Mouse (Mus musculus): ENCODE results near the gene Smpd2. TPM values are rescaled to one million over a fixed set of nuclear protein-coding genes. Genes with fewer than 3 reads are reported as not detected.

Gene Smpd2
- polyA plus RNA-seq, 1 experiment from 2014 or later: 9.8 TPM

DNA sequence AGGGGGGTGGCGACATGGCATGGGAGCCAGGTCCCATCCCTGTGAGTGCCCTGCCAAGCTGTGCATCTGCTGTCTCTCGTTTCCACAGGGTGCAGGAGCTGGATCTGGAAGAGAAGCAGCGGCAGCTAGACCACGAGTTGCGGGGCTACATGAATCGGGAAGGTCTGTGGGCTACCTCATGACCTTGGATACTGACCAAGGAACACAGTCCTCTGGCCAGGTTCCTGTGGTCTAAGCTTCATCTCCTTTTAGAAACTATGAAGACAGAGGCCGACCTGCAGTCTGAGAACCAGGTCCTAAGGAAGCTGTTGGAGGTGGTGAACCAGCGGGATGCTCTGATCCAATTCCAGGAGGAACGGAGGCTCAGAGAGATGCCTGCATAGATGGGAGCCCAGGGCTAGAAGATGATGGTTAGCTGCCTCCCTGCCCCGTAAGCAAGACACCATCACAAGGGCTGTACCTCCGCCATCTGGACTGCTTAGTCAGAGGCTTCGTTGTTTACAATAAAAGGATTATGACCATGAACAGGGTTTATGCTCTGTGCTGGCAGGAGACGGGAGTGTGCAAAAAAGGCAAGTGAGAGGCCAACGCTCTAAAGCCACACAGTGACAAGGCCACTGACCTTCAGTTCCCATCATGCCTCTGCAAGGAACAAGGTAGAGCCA, 3.5 kb downstream of the Smpd2 start:
- 72% methylated on average over 14 of the region's 14 CpGs for WGBS (ENCODE audit: insufficient replicate concordance)
- Histone ChIP-seq H3K9ac (no peak overlapping the region), H3K4me3 (replicated peaks) (no peak overlapping the region), H3K4me2 (no peak overlapping the region), H3K9me3 (replicated peaks) (no peaks in the 10 kb centered on the region), H3K4me1 (replicated peaks) (peaks cover 28% of the 10 kb centered on the region), H3K27me3 (peaks cover 12% of the 10 kb centered on the region), H3K36me3 (peaks cover 38% of the 10 kb centered on the region), H3K27ac (no peak overlapping the region)
- ATAC-seq (ENCODE audit: low read depth) (no peak), DNase-seq (no peak)

DNA sequence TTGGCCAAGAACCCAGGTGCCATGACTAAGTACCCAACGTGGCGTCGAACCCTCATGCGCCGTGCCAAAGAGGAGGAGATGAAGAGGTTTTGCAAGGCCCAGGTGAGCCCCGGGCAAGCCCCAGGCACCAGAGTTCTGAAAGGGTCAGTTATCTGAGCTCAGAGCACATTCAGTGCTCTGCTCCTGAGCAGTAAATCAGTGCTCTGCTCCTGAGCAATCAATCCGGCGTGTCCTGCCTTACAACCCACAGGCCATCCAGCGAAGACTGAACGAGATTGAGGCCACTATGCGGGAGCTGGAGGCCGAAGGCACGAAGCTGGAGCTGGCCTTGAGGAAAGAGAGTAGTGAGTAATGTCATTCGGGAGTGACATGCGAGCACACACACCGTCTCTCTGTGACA, 4.4 kb downstream of the Smpd2 start:
- no peak overlapping the region for H3K9ac ChIP-seq
- WGBS (ENCODE audit: insufficient replicate concordance): 82% methylated on average over 16 of the region's 16 CpGs
- DNase-seq (no peak), ATAC-seq (ENCODE audit: low read depth) (no peak)
- H3K4me2 ChIP-seq: no peak overlapping the region
- H3K4me3 ChIP-seq (replicated peaks): no peak overlapping the region
- no peak overlapping the region for H3K27ac ChIP-seq
- no peaks in the 10 kb centered on the region for H3K9me3 ChIP-seq (replicated peaks)
- H3K27me3 ChIP-seq: peaks cover 12% of the 10 kb centered on the region
- H3K4me1 ChIP-seq (replicated peaks): peaks cover 36% of the 10 kb centered on the region
- peaks cover 38% of the 10 kb centered on the region for H3K36me3 ChIP-seq

DNA sequence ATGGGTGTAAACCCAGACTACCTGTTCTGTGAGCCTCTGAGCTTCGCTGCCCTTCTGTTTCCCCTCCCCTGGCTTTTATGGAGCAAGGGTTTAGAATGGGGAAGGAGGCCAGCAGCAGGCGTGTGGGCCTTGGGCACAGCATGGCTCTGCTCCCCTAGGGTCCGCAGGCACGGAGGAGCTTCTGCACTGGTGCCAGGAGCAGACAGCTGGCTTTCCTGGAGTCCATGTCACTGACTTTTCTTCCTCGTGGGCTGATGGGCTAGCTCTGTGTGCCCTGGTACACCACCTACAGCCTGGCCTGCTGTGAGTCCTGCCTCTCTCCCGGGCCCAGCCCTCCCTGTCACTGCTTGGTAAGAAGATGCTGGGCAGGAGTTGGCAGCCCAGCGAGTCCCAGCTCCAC, 7.7 kb downstream of the Smpd2 start:
- WGBS (ENCODE audit: insufficient replicate concordance): 75% methylated on average over 7 of the region's 7 CpGs
- no peak overlapping the region for H3K9ac ChIP-seq
- no peak overlapping the region for H3K4me2 ChIP-seq
- H3K4me1 ChIP-seq (replicated peaks): peaks cover 35% of the 10 kb centered on the region
- ATAC-seq (ENCODE audit: low read depth) (no peak), DNase-seq (no peak)
- H3K27ac ChIP-seq: no peak overlapping the region
- no peaks in the 10 kb centered on the region for H3K27me3 ChIP-seq
- H3K9me3 ChIP-seq (replicated peaks): no peaks in the 10 kb centered on the region
- H3K36me3 ChIP-seq: peaks cover 34% of the 10 kb centered on the region
- no peak overlapping the region for H3K4me3 ChIP-seq (replicated peaks)

DNA sequence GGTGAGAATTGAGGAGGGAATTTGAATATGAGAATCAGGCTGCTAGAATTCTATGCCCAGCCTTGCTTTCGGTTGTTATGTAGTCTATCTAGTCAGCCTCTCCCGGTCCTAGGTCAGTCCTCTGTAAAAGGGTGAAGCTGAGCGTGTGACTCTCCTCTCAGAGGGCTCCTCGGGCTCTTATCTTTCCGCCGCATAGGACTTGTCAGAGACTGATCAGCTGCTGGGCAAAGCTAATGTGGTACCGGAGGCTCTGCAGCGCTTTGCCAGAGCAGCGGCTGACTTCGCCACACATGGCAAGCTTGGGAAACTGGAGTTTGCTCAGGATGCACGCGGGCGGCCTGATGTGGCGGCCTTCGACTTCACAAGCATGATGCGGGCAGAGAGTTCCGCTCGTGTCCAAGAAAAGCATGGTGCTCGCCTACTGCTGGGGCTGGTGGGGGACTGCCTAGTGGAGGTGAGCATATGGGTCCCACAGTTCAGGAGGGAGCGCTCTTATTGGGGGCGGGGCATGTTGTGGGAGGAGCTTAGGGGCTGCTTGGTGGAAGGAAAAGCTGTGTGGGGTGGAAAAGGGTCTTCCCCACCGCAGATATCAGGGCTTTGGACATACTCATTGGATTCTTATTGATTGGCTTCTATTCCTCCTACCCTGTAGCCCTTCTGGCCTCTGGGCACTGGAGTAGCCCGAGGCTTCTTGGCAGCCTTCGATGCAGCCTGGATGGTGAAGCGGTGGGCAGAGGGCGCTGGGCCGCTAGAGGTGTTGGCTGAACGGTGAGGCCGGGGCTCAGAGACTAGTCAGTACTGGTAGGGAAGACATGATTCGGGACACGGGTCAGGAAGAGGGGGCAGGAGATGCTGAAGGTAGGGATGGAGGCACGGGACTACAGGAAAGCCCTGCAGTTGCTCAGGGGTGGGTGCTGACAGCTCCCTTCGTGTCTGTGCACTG, 9.0 kb downstream of the Smpd2 start:
- Histone ChIP-seq H3K27ac (peak overlapping the region; percentile 13; the same call in 1 of the 2 replicates), H3K4me3 (replicated peaks) (peak overlapping the region; percentile 13), H3K4me1 (replicated peaks) (peaks cover 48% of the 10 kb centered on the region), H3K27me3 (0 out of 2 replicates have a peak, but pooled peaks cover 5% of the 10 kb centered on the region), H3K9me3 (replicated peaks) (no peaks in the 10 kb centered on the region), H3K4me2 (peak overlapping the region; percentile 49), H3K36me3 (peaks cover 21% of the 10 kb centered on the region), H3K9ac (peak overlapping the region; percentile 13; the same call in 1 of the 2 replicates)
- 45% methylated on average over 33 of the region's 33 CpGs for WGBS (ENCODE audit: insufficient replicate concordance)
- DNase-seq: peak; percentile 55
- peak; percentile 71 for ATAC-seq (ENCODE audit: low read depth)

DNA sequence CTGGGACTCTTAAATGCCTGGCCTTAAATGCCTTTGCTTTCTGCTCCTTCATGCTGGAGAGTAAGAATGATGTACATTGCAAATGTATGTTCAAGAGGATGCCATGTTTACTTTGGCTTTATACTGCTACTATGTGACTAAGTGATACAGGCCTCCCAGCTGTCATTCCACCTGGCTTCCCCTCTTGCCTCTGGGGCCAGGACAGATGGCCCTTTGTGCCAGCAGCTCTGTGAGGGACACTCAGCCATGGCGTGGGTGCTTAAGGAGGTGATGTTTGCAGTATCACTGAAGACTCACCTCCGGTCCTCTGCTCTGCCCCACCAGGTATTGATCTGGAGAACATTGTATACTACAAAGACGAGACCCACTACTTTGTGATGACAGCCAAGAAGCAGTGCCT, 10.2 kb downstream of the Smpd2 start:
- H3K4me1 ChIP-seq (replicated peaks): peaks cover 60% of the 10 kb centered on the region

DNA sequence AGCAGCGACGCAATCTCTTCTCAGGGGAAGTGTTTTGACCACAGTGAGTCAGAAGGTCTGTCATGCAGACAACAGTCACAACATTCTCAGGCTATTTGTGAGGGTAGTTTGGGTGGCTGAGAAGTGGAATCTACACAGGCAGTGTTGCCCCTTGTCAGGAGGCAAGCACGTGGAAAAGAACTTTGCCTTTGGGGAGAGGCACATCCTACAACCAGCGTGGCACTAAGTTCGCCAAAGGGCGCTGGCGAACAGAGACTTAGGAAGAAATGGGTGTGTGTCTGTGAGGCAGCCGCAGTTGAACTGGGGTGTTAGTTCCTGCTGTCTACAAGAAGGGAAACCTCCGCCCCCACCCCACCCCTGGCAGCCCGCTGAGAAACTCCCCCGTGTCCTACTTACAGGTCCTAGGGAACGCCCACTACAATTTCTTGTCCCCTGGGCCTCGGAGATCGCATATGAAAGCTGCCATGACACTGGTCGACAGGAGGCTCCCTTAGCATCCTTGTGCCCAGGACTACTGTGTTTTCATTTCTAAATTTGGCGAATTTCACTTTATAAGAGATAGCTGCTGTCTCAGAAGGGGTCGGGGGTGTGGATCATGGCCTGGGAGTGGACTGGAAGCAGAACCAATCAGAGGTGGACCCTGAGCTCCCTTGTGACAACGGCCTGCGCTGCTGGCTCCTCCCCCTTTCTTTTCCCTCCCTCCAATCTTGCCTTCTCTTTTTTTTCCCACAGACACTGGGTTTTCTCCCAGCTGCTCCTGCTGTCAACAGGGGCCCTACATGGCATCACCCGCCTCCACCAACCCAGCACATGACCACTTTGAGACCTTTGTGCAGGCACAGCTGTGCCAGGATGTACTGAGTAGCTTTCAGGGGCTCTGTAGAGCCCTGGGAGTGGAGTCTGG, 12.6 kb downstream of the Smpd2 start:
- H3K27me3 ChIP-seq: 0 out of 2 replicates have a peak, but pooled peaks cover 5% of the 10 kb centered on the region
- DNase-seq (peak; percentile 51), ATAC-seq (ENCODE audit: low read depth) (peak; percentile 45)
- H3K27ac ChIP-seq: peak overlapping the region; percentile 84; the same call in 1 of the 2 replicates
- no peaks in the 10 kb centered on the region for H3K9me3 ChIP-seq (replicated peaks)
- H3K4me1 ChIP-seq (replicated peaks): peaks cover 85% of the 10 kb centered on the region
- 4% methylated on average over 20 of the region's 20 CpGs for WGBS (ENCODE audit: insufficient replicate concordance)
- H3K4me3 ChIP-seq (replicated peaks): peak overlapping the region; percentile 68
- H3K36me3 ChIP-seq: no peaks in the 10 kb centered on the region
- H3K4me2 ChIP-seq: peak overlapping the region; percentile 98
- peak overlapping the region; percentile 74 for H3K9ac ChIP-seq

More for the DNA sequence above, 10.2 kb downstream of the Smpd2 start:
- Histone ChIP-seq H3K36me3 (peaks cover 11% of the 10 kb centered on the region), H3K27ac (no peak overlapping the region), H3K9me3 (replicated peaks) (no peaks in the 10 kb centered on the region), H3K4me2 (no peak overlapping the region), H3K27me3 (0 out of 2 replicates have a peak, but pooled peaks cover 5% of the 10 kb centered on the region), H3K9ac (no peak overlapping the region), H3K4me3 (replicated peaks) (no peak overlapping the region)
- DNase-seq (no peak), ATAC-seq (ENCODE audit: low read depth) (no peak)
- WGBS (ENCODE audit: insufficient replicate concordance): 69% methylated on average over 3 of the region's 3 CpGs

DNA sequence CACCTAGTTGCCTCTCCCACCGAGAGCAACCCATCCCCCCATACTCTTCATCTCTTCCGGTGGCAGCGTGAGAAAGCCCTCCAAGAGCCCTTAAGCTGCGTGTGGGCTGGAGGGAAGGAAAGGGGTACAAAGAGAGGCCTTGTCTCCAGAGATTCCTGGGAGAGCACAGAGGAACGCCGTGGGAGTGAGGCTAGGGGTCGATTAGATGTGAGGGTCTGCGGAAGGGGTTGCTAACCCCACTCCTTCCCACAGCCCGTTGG, 13.2 kb downstream of the Smpd2 start:
- 0 out of 2 replicates have a peak, but pooled peaks cover 5% of the 10 kb centered on the region for H3K27me3 ChIP-seq
- no peak for ATAC-seq (ENCODE audit: low read depth)
- peak overlapping the region; percentile 68 for H3K4me3 ChIP-seq (replicated peaks)
- H3K36me3 ChIP-seq: no peaks in the 10 kb centered on the region
- WGBS (ENCODE audit: insufficient replicate concordance): under 1% methylated on average over 9 of the region's 9 CpGs
- H3K4me1 ChIP-seq (replicated peaks): peaks cover 89% of the 10 kb centered on the region
- H3K4me2 ChIP-seq: peak overlapping the region; percentile 98
- no peaks in the 10 kb centered on the region for H3K9me3 ChIP-seq (replicated peaks)
- peak overlapping the region; percentile 84; the same call in 1 of the 2 replicates for H3K27ac ChIP-seq
- DNase-seq: no peak
- H3K9ac ChIP-seq: peak overlapping the region; percentile 74

DNA sequence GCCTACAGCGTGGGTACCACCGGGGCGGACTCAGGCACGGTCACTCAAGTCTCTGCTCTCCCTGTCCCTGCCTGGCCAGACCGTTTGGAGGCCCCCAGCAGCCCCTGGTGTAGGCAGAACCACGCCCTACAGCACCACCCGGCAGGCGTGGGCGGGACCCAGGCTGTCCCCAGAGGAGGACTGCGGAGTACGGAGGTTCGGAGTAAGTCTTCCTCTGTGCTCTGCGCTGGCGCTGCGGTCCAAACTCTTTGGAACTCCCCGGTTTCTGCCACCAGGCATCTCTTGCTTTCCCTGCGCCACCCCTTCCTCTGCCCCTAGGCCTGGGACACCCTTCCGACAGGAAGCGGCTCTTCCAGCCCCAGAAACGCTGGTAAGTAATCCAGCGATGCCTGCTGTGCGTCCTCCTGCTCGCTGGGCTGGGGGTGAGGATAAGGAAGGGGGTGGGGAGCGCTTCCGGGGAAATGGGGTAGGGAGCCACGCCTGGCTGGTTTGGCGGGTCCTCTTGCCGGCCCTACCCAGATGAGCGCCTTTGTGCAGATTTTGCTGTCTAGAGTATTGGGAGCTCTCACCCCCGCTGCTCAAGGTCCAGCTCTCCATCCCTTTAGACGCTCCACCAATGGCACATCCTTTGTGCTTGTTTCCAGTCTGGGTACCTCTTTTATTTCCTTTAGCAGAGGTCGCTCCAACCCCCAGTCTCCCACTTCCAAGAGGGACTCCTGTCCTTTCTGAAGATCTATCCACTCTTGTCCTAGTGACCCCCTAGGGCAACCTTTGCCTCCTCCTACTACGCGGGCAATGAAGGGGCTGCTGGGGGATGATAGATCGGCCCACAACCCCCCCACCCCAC, 13.8 kb downstream of the Smpd2 start, which contains the start of gene Mical1:
Gene Mical1, plus strand, starts transcription at position 144 of the 847 bp plus-strand sequence.
- peak; percentile 83 for ATAC-seq (ENCODE audit: low read depth)
- H3K9ac ChIP-seq: peak within 1 kb of the TSS; percentile 74
- peak within 1 kb of the TSS; percentile 68 for H3K4me3 ChIP-seq (replicated peaks)
- 0% methylated on average over 35 of the region's 35 CpGs for WGBS (ENCODE audit: insufficient replicate concordance)
- peak within 1 kb of the TSS; percentile 98 for H3K4me2 ChIP-seq
- H3K36me3 ChIP-seq: no peaks in the 10 kb centered on the region
- 0 out of 2 replicates have a peak, but pooled peaks cover 5% of the 10 kb centered on the region for H3K27me3 ChIP-seq
- H3K27ac ChIP-seq: peak within 1 kb of the TSS; percentile 84
- peak; percentile 71 for DNase-seq
- peaks cover 84% of the 10 kb centered on the region for H3K4me1 ChIP-seq (replicated peaks)
- no peaks in the 10 kb centered on the region for H3K9me3 ChIP-seq (replicated peaks)

DNA sequence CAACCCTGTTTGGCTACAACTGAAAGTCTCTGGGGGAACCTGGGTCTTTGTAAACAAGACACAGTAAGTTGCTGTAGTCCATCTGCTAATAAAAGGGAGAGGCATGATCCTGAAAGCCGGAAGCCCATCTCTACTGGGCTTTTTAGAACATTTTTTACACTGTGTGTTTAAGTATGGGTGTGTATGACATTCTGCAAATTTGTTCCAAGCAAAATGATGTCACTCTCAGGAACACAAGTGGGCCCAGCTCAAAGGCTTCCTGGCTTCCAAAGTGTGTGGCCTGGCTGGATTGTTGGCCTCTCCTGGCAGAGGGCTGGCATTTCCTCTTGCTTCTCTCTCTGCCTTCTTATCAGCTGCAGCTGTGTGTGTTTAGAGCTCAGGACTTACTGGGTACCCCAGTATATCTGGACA, 15.2 kb downstream of the Smpd2 start:
- no peak for ATAC-seq (ENCODE audit: low read depth)

More for the DNA sequence above, 15.2 kb downstream of the Smpd2 start:
- no peaks in the 10 kb centered on the region for H3K9me3 ChIP-seq (replicated peaks)
- peak overlapping the region; percentile 84 for H3K27ac ChIP-seq
- H3K4me3 ChIP-seq (replicated peaks): no peak overlapping the region
- DNase-seq: no peak
- no peaks in the 10 kb centered on the region for H3K36me3 ChIP-seq
- WGBS (ENCODE audit: insufficient replicate concordance): 70% methylated on average over 1 of the region's 1 CpGs
- H3K4me2 ChIP-seq: peak overlapping the region; percentile 1
- H3K4me1 ChIP-seq (replicated peaks): peaks cover 70% of the 10 kb centered on the region
- 0 out of 2 replicates have a peak, but pooled peaks cover 5% of the 10 kb centered on the region for H3K27me3 ChIP-seq
- H3K9ac ChIP-seq: no peak overlapping the region

Measured in liver, embryonic 13.5 days (tissue).